Mouse (Mus musculus): Measurements from ENCODE around the gene Olfr1318.

The Olfr1318 gene

DNA sequence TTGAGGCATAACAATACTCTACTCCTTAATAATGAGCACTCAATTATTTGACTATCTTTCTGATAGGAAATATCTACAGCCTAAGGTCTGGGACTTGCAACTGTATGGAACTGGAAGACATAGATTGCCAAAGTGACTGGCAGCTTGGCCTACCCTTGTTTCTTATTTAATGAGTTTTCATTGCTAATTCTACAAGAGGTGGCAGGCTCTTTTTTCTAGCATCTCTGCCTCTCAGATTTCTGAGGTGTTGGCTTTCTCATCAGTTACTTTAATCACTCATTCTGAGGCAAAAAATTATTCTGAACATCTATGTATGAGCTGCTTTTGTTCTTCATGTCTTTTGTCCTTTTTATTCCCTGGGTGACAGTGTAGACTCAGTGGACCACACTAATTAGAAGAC is at the start of gene Olfr1318:
Olfr1318 (plus strand) TSS at position 301 of the 400 bp plus-strand sequence.
- DNase-seq = no peak

DNA sequence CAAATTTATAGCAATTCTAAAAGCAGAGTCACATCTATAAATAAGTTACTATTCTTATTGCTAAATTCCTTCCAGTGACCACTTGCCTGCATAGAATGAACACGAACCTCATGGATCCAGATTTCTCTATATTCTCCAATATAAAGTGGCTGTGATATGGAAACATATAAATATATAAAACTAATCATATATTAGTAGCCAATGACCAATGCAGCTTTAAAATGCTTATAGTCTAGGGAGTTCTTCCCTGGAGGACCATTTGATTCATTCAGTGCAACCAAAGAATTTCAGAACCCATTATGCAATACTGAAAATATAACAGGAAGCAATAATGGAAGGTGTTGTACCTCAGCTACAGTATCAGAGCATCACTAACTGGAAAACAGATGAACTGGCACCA is 38.7 kb upstream of the Olfr1318 start, which contains the start of gene Olfr1315-ps1:
Olfr1315-ps1 (minus strand) TSS at position 101 of the 400 bp plus-strand sequence.
- no peak for DNase-seq

DNA sequence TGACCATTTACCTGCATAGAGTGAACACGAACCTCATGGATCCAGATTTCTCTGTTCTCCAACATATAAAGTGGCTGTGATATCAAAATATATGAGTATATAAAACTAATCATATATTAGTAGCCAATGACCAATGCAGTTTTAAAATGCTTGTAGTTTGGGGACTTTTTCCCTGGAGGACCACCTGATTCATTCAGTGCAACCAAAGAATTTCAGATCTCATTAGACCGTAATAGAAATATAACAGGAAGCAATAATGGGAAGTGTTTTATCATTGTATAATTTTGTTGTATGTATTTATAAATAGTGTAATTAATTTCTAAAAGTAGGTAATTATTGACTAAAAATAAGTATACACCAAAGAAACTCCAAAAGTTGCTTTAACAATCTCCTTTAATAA is 19.1 kb upstream of the Olfr1318 start, which contains the start of gene Olfr1316:
Olfr1316 (minus strand) TSS at position 101 of the 400 bp plus-strand sequence.
- DNase-seq = no peak

DNA sequence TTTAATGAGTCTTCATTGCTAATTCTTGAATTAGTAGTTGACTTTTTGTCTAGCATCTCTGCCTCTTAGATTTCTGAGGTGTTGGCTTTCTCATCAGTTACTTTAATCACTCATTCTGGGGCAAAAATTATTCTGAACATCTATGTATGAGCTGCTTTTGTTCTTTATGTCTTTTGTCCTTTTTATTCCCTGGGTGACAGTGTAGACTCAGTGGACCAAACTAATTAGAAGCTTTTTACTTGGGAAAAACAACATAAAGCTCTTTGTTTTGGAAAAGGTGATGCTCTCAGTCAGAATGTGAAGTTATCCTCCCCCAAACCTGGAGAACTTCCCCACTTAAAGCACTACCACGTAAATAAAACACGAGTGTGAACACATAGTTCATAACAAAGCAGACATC is 14.0 kb upstream of the Olfr1318 start, which contains the start of gene Olfr1317:
Olfr1317 (plus strand) TSS at position 301 of the 400 bp plus-strand sequence.
- DNase-seq = no peak

DNA sequence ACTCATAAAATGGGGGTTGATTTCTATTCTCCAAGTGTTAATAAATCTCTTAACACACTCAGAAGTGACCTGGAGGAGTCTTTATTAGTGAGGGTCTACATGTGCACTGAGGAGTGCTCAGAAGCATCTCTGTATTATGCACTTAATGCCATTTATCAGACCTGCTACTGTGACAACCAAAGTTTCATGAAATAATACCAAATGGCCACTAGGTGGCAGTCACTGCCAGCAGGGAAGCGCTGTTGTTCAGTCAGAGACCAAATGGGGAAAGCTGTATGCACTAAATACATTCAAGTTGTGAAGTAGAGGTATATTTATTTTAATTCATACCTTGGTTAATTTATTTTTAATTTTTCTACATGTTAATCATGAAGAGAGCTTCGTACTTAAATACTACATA is 42.9 kb downstream of the Olfr1318 start:
- DNase-seq = peak; percentile 10

DNA sequence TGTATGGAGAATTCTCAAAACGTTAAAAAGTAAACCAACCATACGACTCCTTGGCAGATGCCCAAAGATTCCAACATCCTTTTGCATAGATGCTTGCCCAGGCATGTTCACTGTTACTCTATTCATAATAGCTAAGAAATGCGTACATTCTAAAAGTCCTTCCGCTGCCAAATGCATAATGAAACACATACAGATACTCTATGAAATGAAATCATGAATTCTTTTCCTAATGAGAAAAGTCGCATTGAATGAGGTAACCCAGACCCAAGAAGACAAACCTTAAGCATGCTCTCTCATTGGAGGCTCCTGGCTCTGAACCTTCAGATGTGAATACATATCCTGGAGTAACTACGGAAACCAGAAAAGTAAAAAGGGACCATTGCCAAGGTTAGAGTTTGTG is 49.1 kb downstream of the Olfr1318 start:
- no peak for DNase-seq
